Mouse (Mus musculus) left cerebral cortex, adult 11 months (tissue): ENCODE measurements around the gene Kcnk7.

ENCODE experiments used
- DNase-seq: peaks from one replicate; pipeline ENCODE4 v3.0.0; 2022; ENCODE audit warnings: low spot score

Gene Kcnk7

GRCm38 (mm10) chr19:5725767-5726515 lies 21.8 kb downstream of the Kcnk7 start, which contains the start of gene Ehbp1l1:
Ehbp1l1 (minus strand) TSS chr19:5726317.
- DNase-seq, result no peak

- no peak for DNase-seq
Observed at GRCm38 (mm10) chr19:5726961-5727578, 22.9 kb downstream of the Kcnk7 start.

GRCm38 (mm10) chr19:5727701-5728100 lies 23.5 kb downstream of the Kcnk7 start:
- peak; percentile 74 for DNase-seq

GRCm38 (mm10) chr19:5728631-5729443 lies 24.7 kb downstream of the Kcnk7 start:
- no peak for DNase-seq

- DNase-seq, result peak; percentile 74
Observed at GRCm38 (mm10) chr19:5729444-5729815, 25.3 kb downstream of the Kcnk7 start, which contains the start of gene Fam89b. Fam89b (minus strand) TSS chr19:5729653.

- DNase-seq, result no peak
Observed at GRCm38 (mm10) chr19:5730314-5731186, 26.4 kb downstream of the Kcnk7 start.

- peak; percentile 90 for DNase-seq
Observed at GRCm38 (mm10) chr19:5731264-5731978, 27.3 kb downstream of the Kcnk7 start.

- DNase-seq, result no peak
Observed at GRCm38 (mm10) chr19:5734325-5734724, 30.2 kb downstream of the Kcnk7 start.

DNA sequence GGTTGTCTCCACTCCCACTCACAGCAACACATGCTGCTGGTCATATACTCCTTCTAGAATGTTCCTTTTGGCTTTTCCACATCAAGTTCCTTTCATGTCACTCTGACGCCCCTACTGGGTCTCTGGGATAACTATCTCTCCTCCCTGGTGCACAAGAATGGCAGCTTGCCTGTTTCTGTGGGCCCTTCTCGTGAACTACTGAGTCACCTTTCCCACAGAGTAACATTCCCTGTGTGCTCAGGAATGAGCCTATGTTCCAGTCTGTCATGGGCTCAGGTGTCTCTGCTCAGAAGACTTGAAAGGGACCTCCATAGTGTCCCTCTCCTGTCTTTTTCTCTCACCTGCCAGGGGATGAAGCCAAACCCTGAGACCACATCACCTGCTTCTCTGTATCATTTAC lies 35.3 kb downstream of the Kcnk7 start:
- no peak for DNase-seq

DNA sequence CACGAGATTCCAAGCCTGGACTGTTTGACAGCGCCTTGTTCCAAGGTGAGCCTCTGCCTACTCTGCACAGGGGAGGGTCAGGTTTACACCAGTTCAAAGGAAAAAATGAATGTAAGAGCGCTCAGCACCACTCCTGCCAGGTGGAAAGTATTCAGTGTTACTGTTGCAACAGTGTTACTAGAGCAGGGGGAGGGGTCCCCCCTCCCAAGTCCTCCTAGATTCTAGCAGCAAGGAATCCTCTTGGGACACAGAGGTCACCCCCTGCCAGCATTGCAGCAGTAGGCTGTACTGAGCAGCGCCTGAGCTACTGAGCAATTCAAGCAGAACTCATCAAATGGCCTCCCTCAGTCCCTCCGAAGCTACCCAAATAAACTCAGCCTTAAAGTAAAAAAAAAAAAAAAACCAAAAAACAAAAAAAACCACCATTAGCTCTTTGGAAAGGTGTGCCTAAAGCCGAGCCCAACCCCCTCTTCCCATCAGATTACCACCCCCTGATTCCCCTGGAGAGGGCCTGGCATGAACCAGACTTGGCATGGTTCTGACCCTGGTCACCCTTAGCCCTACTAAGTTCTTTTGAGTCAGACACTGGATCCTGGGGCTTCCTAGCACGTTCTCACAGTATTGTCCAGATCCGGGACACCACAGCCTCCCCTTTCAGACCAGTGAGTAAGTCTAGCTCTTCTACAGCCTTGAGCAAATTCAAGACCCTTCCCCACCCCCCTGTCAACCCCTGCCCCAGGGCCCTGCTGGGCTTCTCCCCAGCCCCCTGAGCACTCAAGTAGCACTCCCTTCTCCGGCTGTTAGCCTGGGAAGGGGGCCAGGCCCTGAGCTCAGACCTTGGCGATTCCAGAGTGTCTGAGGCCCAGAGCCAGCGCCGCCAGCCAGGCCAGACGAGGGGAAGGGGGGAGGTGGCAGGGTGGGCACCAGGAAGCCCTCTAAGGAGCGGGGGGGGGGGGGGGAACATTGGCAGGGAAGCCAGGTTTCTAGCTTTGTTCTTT lies 36.5 kb downstream of the Kcnk7 start, which contains the start of gene Ltbp3:
Gene Ltbp3 (plus strand): TSS at position 585 of the 998 bp plus-strand sequence.
- no peak for DNase-seq

DNA sequence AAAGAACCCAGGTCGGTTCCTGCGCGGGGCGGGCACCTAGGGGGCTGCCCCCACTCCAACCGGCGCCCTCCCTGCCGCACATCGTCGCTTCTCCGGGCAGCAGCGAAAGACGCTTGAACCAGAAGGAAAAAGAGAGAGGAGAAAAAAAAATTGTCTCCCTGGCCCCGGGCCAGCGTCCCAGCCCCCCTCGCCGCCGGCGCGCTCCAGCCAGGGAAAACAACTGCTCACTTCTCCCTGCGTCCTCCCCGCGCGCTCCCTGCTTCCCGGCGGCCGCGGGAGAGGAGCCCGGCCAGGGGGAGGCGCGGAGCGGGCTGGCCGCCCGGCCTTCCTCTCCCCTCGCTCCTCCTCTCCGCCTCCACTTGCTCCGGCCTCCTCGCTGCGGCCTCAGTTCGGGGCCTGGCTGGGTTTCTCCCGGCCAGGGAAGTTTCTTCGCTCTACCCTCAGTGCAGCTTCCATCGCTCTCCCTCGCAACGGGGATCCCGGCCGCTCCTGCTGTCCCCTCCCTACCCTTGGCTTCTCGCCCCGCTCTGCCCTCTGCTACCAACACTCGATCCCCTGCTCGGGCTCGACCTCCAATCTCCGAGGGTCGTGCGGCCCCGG lies 37.6 kb downstream of the Kcnk7 start:
- DNase-seq, result no peak

- no peak for DNase-seq
Observed at GRCm38 (mm10) chr19:5742241-5742641, 38.1 kb downstream of the Kcnk7 start.

GRCm38 (mm10) chr19:5743576-5743975 lies 39.4 kb downstream of the Kcnk7 start:
- DNase-seq, result no peak

DNA sequence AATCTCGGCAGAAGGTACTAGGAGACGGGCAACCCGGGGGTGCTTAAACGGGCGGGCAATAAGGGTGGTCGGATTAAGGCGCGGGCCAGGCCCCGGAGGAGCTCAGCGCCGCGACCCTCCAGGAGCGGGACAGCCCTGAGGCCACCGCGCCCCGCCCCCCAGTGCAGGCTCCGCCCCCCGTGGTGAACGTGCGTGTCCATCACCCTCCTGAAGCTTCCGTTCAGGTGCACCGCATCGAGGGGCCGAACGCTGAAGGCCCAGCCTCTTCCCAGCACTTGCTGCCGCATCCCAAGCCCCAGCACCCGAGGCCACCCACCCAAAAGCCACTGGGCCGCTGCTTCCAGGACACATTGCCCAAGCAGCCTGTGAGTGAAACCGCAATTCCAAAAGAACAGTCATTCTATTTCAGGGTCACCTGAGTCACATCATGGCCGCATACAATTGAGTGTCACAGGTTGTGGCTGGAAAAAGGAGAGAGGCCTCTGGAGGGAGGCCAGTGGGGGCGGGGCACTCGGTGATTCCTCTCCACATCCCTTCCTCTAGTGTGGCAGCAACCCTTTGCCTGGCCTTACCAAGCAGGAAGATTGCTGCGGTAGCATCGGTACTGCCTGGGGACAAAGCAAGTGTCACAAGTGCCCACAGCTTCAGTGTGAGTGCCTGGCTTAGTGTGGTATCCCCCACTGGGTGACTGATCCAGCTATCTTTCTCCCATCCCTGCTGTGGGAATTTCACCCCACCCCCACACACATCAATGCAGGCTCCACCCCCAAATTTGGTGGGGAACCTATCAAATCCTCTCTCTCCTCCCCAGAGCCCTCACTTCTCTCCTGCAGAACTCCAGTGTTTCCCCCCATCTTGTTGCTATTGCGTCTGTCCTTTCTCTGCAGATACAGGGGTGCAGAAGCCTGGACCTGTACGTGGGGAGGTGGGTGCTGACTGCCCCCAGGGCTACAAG lies 41.9 kb downstream of the Kcnk7 start:
- no peak for DNase-seq

DNA sequence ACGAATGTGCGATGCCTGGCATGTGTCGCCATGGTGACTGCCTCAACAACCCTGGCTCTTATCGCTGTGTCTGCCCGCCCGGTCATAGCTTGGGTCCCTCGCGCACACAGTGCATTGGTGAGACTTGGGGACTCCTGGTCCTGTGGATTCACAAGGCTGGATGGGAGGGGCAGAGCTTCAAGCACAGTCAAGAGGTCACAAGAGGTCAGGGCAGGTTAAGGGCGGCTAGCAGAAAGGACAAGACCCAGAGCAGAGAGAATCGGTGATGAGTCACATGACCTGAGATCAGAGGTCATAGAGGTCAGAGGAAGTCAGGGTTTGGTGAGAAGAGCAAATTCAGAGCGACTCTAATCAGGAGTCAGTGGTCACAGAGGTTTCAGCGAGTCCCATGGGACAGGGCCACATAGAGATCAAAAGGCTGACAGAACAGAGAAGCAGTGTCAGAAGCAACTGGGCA lies 42.8 kb downstream of the Kcnk7 start:
- DNase-seq, result no peak

DNA sequence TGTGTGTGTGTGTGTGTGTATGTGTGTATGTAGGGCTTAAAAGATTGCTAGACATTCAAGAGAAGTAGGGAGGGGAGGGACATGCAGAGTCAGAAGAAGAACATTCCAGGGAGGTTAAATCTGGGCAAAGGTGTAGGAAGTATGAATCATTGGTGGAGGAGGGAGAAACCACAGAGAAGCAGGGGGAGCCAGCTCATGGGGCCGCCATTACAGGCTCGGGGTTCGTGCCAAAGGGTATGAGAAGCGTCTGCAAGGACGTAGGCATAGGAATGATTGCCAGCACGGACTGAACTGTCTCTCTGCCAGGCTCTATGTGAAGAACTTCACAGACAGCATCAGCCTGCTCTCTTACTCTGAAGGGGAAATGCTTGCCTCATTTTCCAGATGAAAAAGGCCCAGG lies 45.3 kb downstream of the Kcnk7 start:
- no peak for DNase-seq

GRCm38 (mm10) chr19:5750951-5751350 lies 46.8 kb downstream of the Kcnk7 start:
- no peak for DNase-seq

- no peak for DNase-seq
Observed at GRCm38 (mm10) chr19:5751742-5752141, 47.6 kb downstream of the Kcnk7 start.
